Mouse (Mus musculus) spleen, postnatal 10 days (tissue): Measurements from ENCODE around the gene Rag2.

Experiments used
- DNase-seq, 2 experiments: peaks; one replicate each; pipeline ENCODE4 v3.0.0; 2021 to 2022; ENCODE audit warnings: low spot score in 2 of 2

Gene Rag2

DNA sequence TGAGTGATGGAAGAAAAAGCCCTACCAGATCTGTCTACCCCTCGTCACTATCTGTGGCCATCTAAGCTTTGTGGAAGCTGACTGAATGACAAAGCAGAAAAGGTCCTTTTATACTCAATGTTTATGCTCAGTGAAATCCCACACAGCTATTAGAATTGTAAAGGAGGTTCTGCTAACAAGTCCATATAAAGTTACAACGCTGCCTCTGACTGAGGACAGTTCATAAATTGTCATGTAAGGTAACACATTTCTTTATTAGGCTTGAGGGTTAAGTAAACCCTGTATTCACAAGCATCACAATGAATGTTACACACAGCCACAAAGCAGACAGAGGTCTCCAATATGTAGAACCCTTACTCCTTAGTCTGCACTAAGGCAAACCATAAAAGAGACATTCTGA lies 507 bp upstream of the Rag2 start:
- DNase-seq, result no peak

DNA sequence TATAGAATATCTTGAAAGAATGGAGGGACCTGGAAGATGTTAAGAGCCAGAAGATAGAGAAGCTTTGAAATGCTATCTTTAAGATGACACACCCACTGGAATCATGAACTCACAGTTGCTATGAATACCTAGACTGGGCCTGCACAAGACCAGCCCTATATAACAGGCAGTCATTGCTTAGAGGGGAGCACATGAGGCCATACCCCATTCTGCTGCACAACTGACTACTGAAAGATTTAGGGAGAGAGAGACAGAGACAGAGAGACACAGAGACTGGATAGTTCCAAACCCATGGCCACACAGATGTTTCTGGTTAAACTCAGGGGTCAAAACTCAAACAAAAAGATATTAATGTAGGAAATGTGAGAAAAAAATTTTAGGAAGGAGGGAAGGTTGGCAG lies 2.7 kb downstream of the Rag2 start:
- no peak for DNase-seq

DNA sequence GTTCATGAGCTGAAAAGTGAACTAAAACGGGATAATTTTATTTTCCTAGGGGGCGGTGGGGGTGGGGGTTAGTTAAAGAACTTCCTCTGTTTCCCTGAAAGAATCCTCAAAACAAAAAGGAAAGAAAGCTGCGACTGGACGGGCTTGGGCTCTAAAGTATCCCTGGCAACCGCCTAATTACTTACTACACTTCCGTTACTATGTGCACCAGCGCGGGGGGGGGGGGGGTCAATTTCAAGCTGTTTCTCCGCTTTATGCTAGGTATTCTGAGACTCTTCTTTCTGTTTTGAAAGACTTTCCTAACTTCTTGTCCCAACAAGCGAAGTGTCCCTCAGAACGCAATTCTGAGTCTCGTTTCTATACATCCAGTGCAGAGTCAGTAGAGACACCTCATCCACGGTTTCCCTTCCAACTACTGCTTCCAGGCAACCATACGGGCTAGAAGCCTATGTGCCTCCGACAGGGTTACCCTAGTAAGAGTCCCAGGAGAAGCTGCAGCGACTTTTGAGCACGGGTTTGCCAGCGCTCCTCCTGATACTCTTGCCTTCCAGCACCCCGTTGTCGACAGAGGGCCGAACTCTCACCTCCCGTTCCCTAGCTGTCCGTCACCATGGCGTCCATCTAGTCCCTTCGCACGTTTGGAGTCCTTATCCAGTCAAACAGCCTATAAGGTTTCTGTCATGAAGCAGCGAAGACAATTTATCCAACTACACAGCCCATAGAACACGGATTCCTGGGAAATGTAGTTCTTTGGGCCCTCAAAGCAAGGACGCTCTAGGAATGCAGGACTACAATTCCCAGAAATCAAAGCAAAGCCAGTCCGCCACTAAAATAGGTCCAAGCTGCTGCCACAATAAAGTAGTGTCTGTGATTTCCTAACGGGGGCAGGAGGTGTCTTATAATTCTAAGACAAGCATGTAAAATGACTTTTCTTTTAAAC lies 4.0 kb downstream of the Rag2 start:
- DNase-seq, result peak; percentile 37 to 39

DNA sequence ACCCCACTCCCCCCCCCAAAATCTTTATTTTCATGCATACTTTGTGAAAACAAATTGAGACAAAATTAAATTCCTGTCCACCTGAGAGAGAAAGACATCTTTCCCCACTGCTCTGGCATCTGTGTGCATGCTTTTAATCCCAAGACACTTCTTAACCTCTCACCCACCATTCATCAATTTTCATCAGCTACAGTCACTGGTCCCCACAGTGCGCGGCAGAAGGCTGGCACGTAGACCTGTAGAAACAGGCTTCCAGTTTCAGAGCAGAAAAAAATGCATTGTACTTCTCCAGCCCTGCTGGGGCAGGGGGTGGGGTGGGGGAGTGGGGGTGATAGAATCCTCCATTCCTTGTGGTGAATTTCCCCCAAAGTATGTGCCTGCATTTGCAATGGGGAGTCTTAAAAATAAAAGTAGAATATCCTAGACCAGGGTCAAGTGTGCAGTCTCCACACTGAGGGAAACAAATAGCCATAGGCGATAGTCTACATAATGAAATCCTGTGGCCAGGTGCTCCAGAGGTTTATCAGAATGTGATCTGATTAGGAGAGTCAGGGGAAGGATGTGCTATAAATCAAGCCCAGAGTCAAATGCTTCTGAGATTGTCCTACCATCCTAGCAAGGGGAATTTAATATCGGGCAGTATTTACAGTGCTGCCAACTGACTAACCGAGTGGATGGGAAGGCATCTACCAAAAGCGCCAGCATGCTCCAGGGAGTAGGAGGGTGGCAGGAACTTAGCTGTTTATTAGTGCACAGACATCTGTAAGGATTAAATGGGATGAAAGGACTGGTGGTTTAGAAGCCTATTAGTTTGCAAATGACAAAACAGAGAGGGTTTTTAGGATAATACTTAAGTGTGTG lies 14.7 kb downstream of the Rag2 start:
- DNase-seq, result no peak

DNA sequence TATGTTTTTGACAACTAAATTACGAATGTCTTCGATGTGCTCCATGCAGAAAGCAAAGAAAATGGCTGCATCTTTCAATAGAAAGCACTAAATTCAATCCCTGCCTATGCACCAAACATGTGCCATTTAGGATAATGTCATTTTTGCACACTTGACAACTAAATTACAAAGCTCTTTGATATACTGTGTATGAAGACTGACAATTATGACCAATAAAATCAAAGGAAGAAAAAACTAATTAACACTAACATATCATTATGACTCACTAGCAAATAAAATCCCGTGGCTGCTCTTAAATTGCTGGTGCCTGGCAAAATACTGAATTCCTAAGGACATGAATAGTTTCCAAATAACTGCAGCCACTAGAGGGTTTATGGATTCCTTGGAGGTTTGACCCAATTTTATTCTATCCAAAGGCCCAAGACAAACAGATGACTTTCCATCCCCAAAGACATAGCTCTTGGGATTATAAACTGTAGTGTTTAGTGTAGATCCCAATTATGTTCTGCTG lies 15.4 kb downstream of the Rag2 start:
- DNase-seq, result no peak

DNA sequence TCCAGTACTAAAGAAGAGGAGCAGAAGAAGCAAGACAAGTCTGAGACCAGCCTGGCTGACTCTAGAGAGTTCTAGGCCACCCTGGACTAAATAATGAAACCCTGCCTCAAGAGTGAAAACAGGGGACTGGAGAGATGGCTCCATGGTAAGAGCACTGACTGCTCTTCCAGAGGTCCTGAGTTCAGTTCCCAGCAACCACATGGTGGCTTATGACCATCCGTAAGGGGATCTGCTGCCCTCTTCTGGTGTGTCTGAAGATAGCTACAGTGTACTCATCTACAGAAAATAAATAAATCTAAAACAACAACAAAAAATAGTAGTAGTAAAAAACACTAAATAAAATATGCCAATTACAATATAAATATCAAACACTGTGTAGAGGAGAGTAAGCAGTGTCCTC lies 21.3 kb downstream of the Rag2 start:
- no peak for DNase-seq

DNA sequence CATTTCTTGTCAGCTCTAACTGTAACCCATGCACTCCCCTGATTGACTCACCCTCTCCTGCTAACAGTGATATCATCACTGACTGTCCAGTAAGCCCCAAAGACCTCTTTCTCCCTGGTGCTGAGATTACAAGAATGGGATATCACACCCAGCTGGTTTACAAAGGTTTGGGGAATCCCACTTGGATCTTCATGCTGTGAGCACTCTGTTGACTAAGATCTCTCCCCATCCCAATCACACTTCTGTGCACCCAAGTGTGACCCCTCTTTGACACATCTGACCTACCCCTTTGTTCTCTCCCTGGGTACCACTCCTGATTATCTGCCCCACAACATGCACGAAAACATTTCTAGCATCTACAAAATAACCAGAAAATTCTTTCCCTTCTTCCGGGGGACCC lies 23.8 kb downstream of the Rag2 start:
- no peak for DNase-seq

DNA sequence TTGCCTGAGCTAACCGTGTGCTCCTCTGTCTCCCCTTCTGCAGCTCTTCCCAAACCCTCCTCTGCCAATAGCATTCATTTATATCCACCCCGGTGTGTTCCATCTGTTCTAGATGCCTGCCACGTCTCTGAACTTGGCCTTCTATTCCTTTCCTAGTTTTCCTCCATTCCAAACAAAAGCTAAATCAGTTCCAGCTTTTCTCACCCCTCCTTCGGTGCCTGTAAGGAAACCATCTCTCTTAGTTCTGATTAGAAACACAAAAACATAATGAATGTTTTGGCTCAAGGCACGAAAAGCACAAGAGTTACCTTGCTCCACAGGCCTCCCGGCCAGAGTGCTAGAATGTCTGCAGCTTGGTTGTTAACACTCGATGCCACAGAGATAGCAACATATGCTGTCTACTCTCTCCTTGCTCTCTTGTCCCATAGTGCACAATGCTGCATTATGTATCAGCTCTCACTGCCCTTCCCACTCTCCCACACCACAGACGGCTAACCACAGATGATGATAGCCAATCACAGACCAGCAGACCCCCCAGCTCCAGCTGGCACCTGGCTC lies 24.7 kb downstream of the Rag2 start, which contains the start of the genes Rag1 and B230118H07Rik:
Rag1 (minus strand) TSS at position 388 of the 558 bp plus-strand sequence.
B230118H07Rik (minus strand) TSS at position 419 of the 558 bp plus-strand sequence.
- no peak for DNase-seq

DNA sequence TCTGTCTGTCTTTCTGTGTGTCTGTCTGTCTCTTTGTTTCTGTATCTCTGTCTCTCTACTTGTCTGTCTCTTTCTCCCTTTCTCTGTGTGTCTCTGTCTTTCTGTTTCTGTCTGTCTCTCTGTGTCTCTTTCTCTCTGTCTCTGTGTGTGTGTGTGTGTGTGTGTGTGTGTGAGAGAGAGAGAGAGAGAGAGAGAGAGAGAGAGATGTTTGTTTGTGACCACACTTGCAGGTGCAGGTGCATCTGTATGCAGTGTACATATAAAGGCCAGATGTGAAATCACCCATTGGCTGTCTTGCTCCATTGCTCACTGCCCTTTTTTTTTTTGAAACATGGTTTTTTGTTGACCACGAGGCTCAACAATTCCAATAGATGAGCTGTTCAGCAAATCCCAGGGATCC lies 25.9 kb downstream of the Rag2 start:
- DNase-seq, result no peak

DNA sequence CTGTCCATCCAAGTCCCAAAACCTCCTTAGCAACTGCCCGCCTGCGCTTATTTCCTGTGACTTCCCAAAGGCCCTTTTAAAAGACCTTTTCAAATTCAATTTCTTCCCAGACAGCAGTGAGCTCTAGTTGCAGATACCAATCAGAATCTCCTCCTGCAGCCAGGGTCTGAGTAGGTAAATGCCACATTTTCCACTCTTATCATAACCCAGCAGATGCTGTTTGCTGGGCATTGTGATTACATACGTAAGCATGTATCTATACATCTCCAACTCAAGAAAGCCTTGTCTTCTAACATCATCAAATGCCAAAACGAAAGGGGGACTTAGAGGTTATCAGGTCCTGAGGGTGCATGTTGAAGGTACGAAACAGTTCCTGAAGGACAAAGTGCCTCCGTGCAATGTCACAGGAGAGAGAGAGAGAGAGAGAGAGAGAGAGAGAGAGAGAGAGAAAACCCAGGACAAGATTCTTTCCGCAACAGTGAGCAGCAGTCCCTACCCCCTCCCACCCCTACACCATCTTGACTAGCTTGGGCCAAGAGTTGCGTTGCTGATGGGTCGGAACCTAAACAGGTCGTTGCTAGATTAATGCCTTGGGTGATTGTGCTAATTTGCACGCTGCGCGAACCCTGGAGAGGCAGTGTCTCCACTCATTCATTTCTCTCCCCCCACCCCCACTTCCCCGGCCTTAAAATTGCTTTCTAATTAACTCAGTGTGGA lies 27.8 kb downstream of the Rag2 start:
- no peak for DNase-seq

DNA sequence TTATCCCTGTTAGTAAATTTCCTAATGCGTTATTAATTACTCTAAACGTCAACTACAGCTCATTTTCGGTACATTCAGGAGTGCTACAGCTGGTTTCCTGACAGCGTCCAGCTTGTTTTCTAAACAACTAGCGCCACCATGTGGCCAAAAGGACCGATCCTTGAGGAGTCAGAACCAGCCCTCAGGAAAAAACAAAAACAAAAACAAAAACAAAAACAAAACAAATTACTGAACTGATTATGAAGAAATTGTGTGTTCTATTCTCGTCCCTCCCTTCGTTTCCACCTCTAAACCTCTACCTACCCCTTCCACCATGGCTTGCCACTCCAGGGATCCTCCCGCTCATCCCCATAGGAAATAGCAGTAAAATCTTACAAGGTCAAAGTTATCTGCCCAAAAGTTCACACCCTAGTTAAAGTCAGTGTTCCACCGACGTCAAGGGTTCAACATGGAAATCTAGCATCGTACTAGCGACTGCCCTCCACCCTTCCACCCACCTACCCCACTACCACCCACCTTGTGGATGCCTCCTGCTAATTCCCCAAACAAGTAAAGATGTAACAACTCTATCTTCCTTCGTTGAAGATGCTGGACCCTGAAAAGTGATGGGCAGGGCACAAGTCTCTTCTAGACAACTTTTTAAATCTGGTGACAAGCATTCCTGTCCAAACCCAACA lies 28.5 kb downstream of the Rag2 start:
- peak; percentile 37 to 83 for DNase-seq

DNA sequence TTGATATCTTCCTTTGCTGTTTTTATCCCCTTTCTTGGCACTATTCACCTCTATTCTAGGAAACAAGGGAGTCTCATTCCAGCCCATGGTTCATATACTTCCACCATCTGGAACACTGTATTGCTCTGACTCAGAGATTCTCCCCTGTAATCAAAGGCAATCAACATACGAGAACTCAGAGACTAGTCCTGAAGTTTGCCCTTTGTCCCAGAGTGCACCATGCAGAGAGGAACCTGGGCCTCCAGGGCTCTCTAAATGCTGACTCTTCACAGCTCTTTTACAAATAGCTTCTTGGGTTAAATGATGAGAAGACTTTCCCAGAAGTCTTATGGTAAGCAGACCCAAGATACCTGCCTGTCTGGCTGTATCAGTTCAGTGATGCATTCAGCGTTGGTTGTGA lies 36.0 kb downstream of the Rag2 start:
- DNase-seq, result no peak

DNA sequence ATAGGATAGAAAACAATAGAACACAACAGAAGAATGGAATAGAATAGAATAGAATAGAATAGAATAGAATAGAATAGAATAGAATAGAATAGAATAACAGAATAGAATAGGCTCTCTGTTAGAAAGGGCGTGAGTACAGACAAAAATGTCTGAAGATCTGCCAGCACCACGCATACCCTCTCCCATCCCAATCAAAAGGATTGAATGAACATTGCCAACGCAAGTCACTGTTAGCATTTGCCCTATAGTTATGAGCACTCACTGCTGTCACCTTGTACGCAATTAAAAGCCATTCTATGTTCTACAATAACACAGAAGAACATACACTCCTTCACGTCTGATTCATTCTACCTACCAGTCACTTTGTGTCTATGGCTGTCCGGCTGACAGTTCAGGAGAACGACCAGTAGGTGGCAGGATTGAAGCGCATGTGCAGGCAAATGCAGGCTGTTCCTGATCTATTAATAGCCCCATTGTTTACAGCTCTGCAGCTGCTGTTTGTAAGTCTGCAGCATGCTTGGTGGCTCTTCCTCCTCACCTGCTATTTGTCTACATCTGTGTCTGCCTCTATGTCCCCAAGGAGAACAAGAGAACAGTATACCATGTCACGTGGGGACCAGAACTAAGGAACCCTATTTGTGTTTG lies 40.7 kb downstream of the Rag2 start:
- DNase-seq, result peak; percentile 20 to 69

DNA sequence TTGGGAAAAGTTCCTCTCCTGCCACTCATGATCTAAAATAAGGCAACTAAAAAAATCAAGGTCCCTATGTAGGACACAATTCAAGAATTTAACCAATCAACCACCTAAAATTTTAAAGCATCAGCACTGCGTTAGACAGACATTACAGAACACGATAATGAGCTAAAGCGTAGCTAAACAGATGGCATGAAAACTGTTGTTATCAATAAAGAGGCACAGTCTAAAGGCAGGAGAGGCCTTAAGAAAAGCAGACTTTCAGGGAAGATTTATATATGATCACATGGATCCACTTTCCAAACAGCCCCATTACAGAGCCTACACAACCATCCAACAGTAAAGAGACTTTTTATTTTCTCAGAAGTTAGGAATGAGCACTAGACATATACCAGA lies 41.2 kb downstream of the Rag2 start:
- DNase-seq, result no peak

DNA sequence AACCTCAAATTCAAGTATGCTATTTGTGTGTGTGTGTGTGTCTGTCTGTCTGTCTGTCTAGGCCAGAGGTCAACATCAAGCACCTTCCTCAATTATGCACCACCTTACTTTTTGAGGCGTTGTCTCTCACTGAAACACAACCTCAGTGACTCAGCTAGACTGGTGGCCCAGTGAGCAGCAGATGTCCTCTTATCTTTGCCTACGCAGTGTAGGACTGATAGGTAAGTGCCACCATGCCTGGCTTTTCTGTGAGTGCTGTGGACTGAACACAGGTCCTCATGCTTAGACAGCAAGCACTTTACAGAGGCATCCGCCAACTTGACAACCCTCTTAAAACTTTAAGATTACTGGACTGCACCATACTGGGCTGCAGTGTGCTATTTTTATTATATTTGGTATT lies 44.2 kb downstream of the Rag2 start:
- no peak for DNase-seq

DNA sequence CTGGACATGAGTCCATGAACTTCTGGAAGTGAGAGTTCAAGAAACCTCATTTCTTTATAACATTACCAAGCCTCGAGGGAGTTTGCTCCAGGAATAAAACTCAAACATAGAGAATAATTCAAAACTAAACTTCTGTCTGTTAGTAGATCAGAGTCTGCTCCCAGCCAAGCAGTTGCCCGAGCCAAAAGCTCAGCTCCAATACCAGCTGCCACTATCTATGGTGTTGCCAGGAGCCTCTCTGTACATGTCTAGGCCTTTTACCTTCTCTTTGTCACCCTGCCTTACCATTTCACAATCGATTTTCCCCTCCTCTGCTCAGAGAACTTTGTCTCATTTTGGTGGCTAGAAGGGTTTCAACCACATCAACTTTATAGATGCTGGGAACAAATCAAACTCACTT lies 49.0 kb downstream of the Rag2 start:
- DNase-seq, result no peak

DNA sequence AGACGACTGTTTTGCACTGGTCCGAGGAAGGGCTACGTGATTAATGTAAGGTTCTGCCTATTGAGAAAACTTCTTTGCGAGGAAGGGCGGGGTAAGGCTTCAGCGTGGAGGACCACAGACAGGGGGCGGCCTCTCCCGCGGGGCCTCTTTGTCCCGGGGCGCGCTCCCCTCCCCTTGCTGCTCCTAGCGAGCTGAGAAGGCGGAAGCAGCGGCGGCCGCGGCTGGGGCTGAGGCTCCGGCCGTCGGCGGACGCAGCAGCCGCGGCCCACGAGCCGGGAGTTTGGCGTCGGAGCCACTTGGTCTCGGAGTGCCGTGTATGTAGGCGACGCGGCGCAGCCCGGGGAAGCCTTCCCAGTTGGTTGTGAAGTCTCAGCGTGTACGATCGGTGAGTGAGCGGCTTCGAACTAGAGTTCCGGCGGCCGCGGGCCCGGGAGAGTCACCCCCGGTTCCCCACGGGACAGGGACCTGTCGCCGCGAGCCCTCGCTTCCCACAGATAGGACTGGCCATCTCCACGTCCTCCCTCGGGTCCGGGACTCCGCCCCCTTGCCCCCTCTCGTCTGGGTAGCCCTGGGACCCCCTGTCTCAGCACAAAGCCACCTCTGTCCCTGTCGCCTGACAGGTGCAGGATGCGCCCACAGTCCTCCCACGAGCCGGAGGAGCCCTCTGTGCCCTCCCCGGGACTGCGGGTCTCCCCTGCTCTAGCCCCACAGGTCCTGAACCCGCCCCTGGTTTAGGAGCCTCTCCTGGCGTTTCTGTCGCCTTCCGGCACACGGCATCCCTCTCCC lies 53.9 kb downstream of the Rag2 start, which contains the start of gene Traf6:
Traf6 (plus strand) TSS at position 194 of the 786 bp plus-strand sequence.
- DNase-seq, result peak; percentile 71 to 91

DNA sequence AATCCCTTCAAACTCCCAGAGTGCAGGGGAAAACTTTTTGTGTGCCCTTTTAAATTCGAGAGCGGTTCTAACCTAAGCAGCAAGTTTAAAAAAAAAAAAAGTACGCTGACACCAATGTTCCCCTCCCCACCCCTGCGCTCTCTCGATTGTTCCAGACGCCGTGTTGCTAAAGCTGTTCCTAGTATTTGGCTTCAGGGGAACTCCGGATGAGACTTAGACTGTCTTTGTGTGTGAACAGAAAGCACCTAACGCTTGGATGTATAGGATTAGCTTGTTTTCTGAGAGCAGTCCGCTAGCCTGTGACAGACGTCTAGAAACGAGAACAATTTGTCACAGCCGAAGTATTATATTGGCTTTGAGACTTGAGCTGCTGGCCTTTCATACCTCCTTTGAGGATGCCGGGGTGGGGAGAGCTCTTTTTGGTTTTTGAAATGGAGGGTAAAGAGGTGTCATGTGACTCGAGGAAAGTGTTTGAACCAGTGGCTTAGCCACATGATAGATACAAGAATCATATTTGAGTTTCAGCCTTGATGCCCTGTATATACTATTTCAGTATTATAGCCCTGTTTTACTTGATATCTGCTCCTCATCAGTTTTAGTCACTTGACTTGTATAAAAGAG lies 54.8 kb downstream of the Rag2 start:
- DNase-seq, result peak; percentile 9 to 18
